Mouse (Mus musculus) midbrain, embryonic 10.5 days (tissue): ENCODE results near the gene Rbbp8nl. TPM values are rescaled to one million over a fixed set of nuclear protein-coding genes. Genes with fewer than 3 reads are reported as not detected.
A peak's percentile ranks its signal among the peaks of the same experiment; 100 is the strongest.
"Not testable (repeated sequence)": the region's sequence is repeated elsewhere in the genome, so short reads cannot be mapped to it uniquely, and the experiment has no call there.

Experiments
- DNase-seq: peaks from one replicate; pipeline ENCODE4 v3.0.0-alpha.2; 2017; ENCODE audit warnings: low spot score
- H3K27ac ChIP-seq: fragments of 300-500 bp; sonication (generic); replicated peaks from 2 replicates; pipeline ENCODE4 v1.5.1; 2016; ENCODE audit warnings: mild to moderate bottlenecking
- H3K27me3 ChIP-seq: fragments of 300-500 bp; sonication (generic); 2 replicates; pipeline ENCODE4 v1.6.1; 2016; ENCODE audit warnings: low read depth, mild to moderate bottlenecking; ENCODE audit not compliant: poor library complexity, severe bottlenecking
- H3K36me3 ChIP-seq: fragments of 300-500 bp; sonication (generic); 2 replicates; pipeline ENCODE4 v1.6.1; 2016; ENCODE audit warnings: mild to moderate bottlenecking, moderate library complexity
- H3K4me1 ChIP-seq: fragments of 300-500 bp; sonication (generic); 2 replicates; pipeline ENCODE4 v1.6.1; 2016
- H3K4me3 ChIP-seq: fragments of 300-500 bp; sonication (generic); 2 replicates; pipeline ENCODE4 v1.5.1; 2016; ENCODE audit warnings: mild to moderate bottlenecking, moderate library complexity
- H3K9me3 ChIP-seq: fragments of 300-500 bp; sonication (generic); replicated peaks from 2 replicates; pipeline ENCODE4 v1.6.1; 2016; ENCODE audit warnings: mild to moderate bottlenecking
- WGBS: fragments of 180-500 bp; shearing (Covaris S2); methylation state at CpG from one replicate; pipeline ENCODE4 v1.1.7; 2016; 5-methylcytosine and 5-hydroxymethylcytosine counted together
- polyA plus RNA-seq: library from polyadenylated mRNA; unstranded; fragments of >200 nt; fragmentation: Nextera tagmentation; extraction: Ambion mirVana; gene quantifications from 2 replicates; pipeline ENCODE4 v1.2.1, GENCODE M21; 2016

Rbbp8nl gene
- polyA plus RNA-seq, 1 experiment from 2014 or later: 0.11 TPM

GRCm38 (mm10) chr2:180261901-180262300 is 27.8 kb downstream of the Rbbp8nl start:
- Histone ChIP-seq H3K4me1 (peaks cover 15% of the 10 kb centered on the region), H3K36me3 (peaks cover 82% of the 10 kb centered on the region), H3K27ac (no peak overlapping the region), H3K9me3 (no peaks in the 10 kb centered on the region), H3K4me3 (no peak overlapping the region), H3K27me3 (no peaks in the 10 kb centered on the region)
- DNase-seq: no peak
- 91% methylated on average over 7 of the region's 7 CpGs for WGBS

- Histone ChIP-seq H3K4me1 (peaks cover 25% of the 10 kb centered on the region), H3K4me3 (no peak overlapping the region), H3K27ac (no peak overlapping the region), H3K27me3 (no peaks in the 10 kb centered on the region), H3K36me3 (peaks cover 71% of the 10 kb centered on the region), H3K9me3 (no peaks in the 10 kb centered on the region)
- DNase-seq: no peak
- WGBS: 67% methylated on average over 8 of the region's 8 CpGs
These were observed 28.8 kb downstream of the Rbbp8nl start for GRCm38 (mm10) chr2:180260610-180261480.

- H3K27me3 ChIP-seq, H3K9me3 ChIP-seq, H3K27ac ChIP-seq, DNase-seq, H3K4me3 ChIP-seq: not testable (repeated sequence)
- H3K4me1 ChIP-seq: peaks cover 27% of the 10 kb centered on the region
- WGBS: 77% methylated on average over 17 of the region's 17 CpGs
- peaks cover 70% of the 10 kb centered on the region for H3K36me3 ChIP-seq
These were observed 29.7 kb downstream of the Rbbp8nl start for GRCm38 (mm10) chr2:180259826-180260609.

- Histone ChIP-seq H3K4me1 (peaks cover 27% of the 10 kb centered on the region), H3K4me3 (peak overlapping the region; percentile 4; the same call in 1 of the 2 replicates)
- WGBS: 85% methylated on average over 10 of the region's 10 CpGs
These were observed 30.7 kb downstream of the Rbbp8nl start for GRCm38 (mm10) chr2:180258951-180259484.

GRCm38 (mm10) chr2:180257963-180258865 is 31.5 kb downstream of the Rbbp8nl start:
- H3K36me3 ChIP-seq: peaks cover 54% of the 10 kb centered on the region
- no peak for DNase-seq
- WGBS: 55% methylated on average over 11 of the region's 11 CpGs

More at GRCm38 (mm10) chr2:180258951-180259484, 30.7 kb downstream of the Rbbp8nl start:
- H3K9me3 ChIP-seq, H3K27ac ChIP-seq, DNase-seq, H3K27me3 ChIP-seq: not testable (repeated sequence)
- peaks cover 62% of the 10 kb centered on the region for H3K36me3 ChIP-seq

GRCm38 (mm10) chr2:180257001-180257521 is 32.6 kb downstream of the Rbbp8nl start, which contains the start of gene Rps21:
Gene Rps21, plus strand, starts transcription at chr2:180257377.
- no peaks in the 10 kb centered on the region for H3K27me3 ChIP-seq
- WGBS: under 1% methylated on average over 38 of the region's 38 CpGs
- H3K4me1 ChIP-seq: peaks cover 27% of the 10 kb centered on the region
- no peaks in the 10 kb centered on the region for H3K9me3 ChIP-seq
- H3K4me3 ChIP-seq: peak within 1 kb of the TSS; percentile 81
- H3K36me3 ChIP-seq: peaks cover 42% of the 10 kb centered on the region
- peak; percentile 98 for DNase-seq
- peak within 1 kb of the TSS; percentile 91 for H3K27ac ChIP-seq

More at GRCm38 (mm10) chr2:180257963-180258865, 31.5 kb downstream of the Rbbp8nl start:
- Histone ChIP-seq H3K9me3 (no peaks in the 10 kb centered on the region), H3K27ac (peak overlapping the region; percentile 91), H3K27me3 (no peaks in the 10 kb centered on the region), H3K4me3 (peak overlapping the region; percentile 81), H3K4me1 (peaks cover 27% of the 10 kb centered on the region)

- WGBS: 25% methylated on average over 26 of the region's 26 CpGs
- DNase-seq: no peak
- peak overlapping the region; percentile 91 for H3K27ac ChIP-seq
- no peaks in the 10 kb centered on the region for H3K27me3 ChIP-seq
- no peaks in the 10 kb centered on the region for H3K9me3 ChIP-seq
- peaks cover 33% of the 10 kb centered on the region for H3K4me1 ChIP-seq
- peak overlapping the region; percentile 81 for H3K4me3 ChIP-seq
- peaks cover 36% of the 10 kb centered on the region for H3K36me3 ChIP-seq
These were observed 33.2 kb downstream of the Rbbp8nl start for GRCm38 (mm10) chr2:180256296-180257000.

- WGBS: 88% methylated on average over 9 of the region's 9 CpGs
- peaks cover 39% of the 10 kb centered on the region for H3K4me1 ChIP-seq
- H3K36me3 ChIP-seq: peaks cover 29% of the 10 kb centered on the region
- H3K4me3 ChIP-seq: peak overlapping the region; percentile 81
- H3K9me3 ChIP-seq: no peaks in the 10 kb centered on the region
- H3K27ac ChIP-seq: peak overlapping the region; percentile 91; the same call in 1 of the 2 replicates
- DNase-seq: no peak
- no peaks in the 10 kb centered on the region for H3K27me3 ChIP-seq
These were observed 34.0 kb downstream of the Rbbp8nl start for GRCm38 (mm10) chr2:180255701-180256100.

- 94% methylated on average over 5 of the region's 5 CpGs for WGBS
- H3K4me1 ChIP-seq: peaks cover 40% of the 10 kb centered on the region
- no peak for DNase-seq
These were observed 35.1 kb downstream of the Rbbp8nl start for GRCm38 (mm10) chr2:180254436-180255209.

GRCm38 (mm10) chr2:180251838-180252237 is 37.8 kb downstream of the Rbbp8nl start:
- 0 out of 2 replicates have a peak overlapping the region, but pooled peaks have one; percentile 18 for H3K4me3 ChIP-seq
- 41% methylated on average over 3 of the region's 3 CpGs for WGBS

More at GRCm38 (mm10) chr2:180254436-180255209, 35.1 kb downstream of the Rbbp8nl start:
- H3K27ac ChIP-seq: no peak overlapping the region
- H3K27me3 ChIP-seq: no peaks in the 10 kb centered on the region
- H3K4me3 ChIP-seq: no peak overlapping the region
- H3K36me3 ChIP-seq: peaks cover 18% of the 10 kb centered on the region
- H3K9me3 ChIP-seq: no peaks in the 10 kb centered on the region

More at GRCm38 (mm10) chr2:180251838-180252237, 37.8 kb downstream of the Rbbp8nl start:
- no peak for DNase-seq
- H3K27ac ChIP-seq: peak overlapping the region; percentile 23; the same call in 1 of the 2 replicates
- H3K9me3 ChIP-seq: no peaks in the 10 kb centered on the region
- no peaks in the 10 kb centered on the region for H3K27me3 ChIP-seq
- peaks cover 30% of the 10 kb centered on the region for H3K4me1 ChIP-seq
- H3K36me3 ChIP-seq: no peaks in the 10 kb centered on the region
